Mouse (Mus musculus) heart, adult 9 months (tissue): Measurements from ENCODE around the gene Inhbe.

Source experiments
- DNase-seq, 2 experiments: peaks; one replicate each; pipeline ENCODE4 v3.0.0; 2022; ENCODE audit warnings: low spot score in 2 of 2

The Inhbe gene

DNA sequence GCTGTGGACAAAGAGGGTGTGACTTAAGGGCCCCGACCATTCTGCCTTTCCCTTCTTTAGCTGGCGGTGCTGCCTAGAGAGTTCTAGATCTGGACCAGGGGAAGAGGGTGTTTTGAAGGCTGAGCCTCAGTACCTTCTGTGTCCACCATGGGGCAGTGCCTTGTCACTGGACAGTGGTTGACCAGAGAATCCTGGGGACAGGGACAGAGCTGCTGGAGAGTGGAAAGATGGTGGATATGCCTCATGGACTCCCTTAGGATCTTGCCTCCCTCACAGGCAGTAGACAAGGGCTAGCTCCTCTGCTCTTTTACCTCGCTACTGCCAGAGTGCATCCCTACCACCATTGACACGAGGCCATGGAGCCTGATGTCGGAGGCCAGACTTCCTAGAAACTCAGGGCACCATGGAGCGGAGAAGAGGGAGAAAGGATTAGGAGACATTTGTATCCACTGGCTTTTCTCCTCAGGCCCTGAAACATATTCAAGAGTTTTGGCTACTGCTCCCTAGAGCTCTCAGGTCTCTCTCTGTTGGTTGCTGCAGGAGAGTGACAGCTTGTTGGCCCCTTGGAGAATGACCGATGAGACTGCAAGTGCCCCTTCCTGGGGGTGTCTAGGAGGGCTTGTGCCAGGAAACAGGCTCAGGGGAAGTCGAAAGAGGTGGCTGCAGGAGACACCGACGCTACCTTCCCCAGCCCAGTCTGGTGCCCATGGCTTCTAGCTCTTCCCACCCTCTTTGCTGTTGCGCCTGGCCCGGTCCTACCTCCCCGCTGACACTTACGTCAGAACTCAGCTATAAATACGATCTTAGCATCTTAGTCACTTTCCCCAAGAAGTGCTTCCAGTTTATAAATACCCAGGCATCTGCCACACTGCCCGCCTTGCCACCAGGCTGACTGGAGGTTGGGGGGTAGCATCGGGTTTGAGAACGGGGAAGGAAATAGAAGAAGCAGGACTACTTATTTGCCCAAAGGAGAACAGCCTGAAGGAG is at the start of gene Inhbe:
TSS of gene Inhbe (minus strand) at position 503 of the 987 bp plus-strand sequence.
- DNase-seq, result peak; percentile 37 to 55

GRCm38 (mm10) chr10:127391774-127392173 is 37.6 kb upstream of the Inhbe start:
- DNase-seq, result no peak

- no peak for DNase-seq
These were observed 27.5 kb upstream of the Inhbe start for GRCm38 (mm10) chr10:127381743-127382134.

- peak; percentile 51 to 67 for DNase-seq
These were observed 26.8 kb upstream of the Inhbe start for GRCm38 (mm10) chr10:127380767-127381742.

GRCm38 (mm10) chr10:127380251-127380691 is 26.1 kb upstream of the Inhbe start, which contains the start of gene R3hdm2:
Gene R3hdm2 (plus strand): TSS chr10:127380327.
- DNase-seq, result peak; percentile 88 to 90

GRCm38 (mm10) chr10:127379654-127380053 is 25.4 kb upstream of the Inhbe start:
- no peak for DNase-seq

DNA sequence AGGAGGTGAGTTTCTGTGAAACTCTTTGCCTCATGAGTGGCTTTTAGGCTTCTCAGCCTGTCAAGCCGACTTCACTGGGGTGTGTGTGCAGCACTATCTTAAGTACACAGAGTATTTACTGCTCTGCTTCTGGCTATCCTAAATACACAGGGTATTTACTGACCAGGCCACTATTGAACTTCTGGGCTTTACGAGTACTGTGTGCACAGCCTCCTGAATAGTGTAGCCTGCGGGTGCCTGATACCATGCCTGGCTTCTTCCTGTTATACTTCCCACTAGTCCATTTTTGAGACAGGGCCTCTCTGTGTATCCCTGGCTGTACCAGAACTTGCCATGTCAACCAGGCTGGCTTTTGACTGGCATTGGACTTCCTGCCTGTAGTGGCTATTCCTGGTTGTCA is 23.5 kb upstream of the Inhbe start:
- no peak for DNase-seq

DNA sequence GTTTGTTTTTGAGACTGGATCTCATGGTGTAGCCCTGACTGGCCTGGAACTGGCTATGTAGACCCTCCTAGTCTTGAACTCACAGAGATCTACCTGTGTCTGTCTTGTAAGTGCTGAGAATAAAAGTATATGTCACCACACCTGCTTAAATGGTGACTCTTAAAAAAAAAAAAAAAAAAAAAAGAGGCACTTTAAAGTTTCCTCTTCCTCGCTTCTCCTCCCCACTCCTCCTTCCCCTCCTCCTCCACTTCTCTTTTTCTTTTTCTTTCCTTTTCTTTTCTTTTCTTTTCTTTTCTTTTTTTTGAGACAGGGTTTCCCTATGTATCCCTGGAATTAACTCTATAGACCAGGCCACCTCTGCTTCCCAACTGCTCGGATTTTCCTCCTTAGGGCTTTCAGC is 16.8 kb upstream of the Inhbe start:
- no peak for DNase-seq

- no peak for DNase-seq
These were observed 15.9 kb upstream of the Inhbe start, which contains the start of gene Inhbc for GRCm38 (mm10) chr10:127369834-127370820. Gene Inhbc (minus strand): TSS chr10:127370431.

GRCm38 (mm10) chr10:127368273-127368672 is 14.1 kb upstream of the Inhbe start:
- DNase-seq, result no peak

DNA sequence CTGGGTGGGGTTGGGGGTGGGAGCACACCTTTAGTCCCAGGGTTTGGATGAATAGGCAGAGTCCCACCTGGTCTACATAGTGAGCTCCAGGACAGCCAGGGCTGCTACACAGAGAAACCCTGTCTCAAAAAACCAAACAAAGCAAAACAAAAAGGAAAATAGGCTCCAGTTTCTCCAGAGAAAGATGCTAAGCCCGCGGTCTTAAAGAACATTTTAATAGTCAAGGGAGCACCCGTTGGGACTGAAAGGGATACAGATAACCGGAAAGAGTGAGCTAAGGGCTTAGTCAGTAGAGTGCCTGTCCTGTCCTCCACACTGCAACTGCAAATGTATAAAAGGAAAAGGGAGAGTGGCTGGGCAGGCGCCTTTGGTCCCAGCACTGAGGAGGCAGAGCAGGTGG is 12.9 kb upstream of the Inhbe start:
- DNase-seq, result no peak

DNA sequence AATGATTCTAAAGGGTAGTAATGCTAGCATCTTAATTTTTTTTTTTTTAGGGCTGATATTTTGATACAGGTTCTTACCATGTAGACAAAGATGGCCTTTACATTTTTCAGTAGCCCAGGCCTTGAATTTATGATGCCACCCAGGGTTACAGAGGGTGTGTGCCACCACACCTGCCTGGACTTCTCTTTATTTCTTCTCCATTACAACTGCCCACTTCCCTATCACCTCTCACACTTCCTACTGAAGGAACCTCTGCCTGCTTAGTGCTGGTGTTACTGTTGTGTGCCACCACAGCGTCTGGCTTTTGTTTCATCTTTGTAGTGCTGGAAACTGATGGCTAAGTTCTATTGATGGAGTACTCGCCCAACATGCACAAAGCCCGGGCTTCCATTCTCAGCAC is 6.5 kb upstream of the Inhbe start:
- no peak for DNase-seq

- DNase-seq, result no peak
These were observed 1.1 kb upstream of the Inhbe start for GRCm38 (mm10) chr10:127355336-127355735.

DNA sequence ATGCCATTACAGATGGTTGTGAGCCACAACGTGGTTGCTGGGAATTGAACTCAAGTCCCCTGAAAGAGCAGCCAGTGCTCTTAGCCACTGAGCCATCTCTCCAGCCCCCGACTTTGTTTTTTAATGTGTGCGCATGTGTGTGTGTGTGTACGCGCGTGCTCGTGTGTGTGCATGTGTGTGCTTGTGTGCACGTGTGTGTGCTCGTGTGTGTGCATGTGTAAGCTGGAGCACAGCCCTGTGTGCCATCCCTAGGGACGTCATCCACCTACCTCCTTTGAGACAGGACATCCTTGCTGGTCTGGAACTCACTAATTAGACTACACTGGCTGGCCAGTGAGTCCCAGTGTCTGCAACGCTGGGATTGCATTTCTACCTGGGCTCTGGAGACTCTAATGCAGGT is 1.4 kb downstream of the Inhbe start:
- DNase-seq, result no peak

GRCm38 (mm10) chr10:127352187-127352586 is 2.0 kb downstream of the Inhbe start:
- DNase-seq, result no peak

DNA sequence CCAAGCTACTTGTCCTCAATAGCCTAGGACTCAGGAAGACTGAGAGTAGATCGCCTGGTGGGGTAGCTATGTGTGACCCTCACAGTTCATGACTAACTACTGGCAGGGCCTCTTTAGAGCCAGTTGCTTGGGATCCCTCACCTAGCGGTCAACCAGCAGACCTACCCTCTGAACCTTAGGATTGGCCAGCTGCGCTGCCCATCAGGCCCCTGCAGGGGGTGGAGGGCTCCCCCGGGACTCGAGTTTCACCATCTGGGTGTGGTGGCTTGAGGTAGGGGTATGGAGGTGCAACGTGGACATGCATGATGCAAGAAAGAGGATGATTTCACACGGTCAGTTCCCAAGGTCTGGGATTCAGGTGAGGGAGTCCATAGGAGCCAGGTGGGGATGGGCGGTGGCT is 2.5 kb downstream of the Inhbe start:
- DNase-seq, result no peak

- DNase-seq, result no peak
These were observed 3.0 kb downstream of the Inhbe start for GRCm38 (mm10) chr10:127351285-127351595.

DNA sequence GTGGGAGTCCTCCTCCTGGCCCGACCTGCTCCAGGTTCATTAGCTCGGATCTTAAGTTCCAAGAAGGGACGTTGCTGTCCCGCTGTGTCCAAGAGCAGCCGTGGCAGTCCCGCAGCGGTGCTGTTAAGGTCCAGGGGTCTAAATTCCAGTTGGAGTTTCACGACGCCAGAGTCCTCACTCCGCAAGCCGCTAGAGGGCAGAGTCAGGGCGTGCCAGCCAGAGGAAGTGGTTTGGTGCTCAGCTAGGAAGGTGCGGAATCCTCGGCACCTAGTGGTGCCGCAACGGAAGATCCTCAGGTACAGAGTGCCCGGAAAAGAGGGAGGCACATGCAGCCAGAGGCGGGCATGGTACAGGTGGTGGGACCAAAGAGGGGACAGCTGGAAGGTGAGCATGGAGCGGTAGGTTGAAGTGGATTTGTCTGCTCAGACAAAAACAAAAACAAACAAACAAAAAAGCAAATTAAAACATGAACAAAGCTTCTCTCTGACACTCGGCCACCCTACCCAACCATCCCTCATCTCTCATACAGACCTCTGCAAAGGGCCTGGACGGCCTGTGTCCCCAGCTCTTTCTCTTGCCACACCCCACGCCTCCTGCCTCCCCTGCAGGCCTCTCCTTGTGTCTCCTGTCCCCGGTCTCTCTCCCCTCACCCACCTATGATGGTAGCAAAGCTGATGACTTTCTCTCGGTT is 3.5 kb downstream of the Inhbe start:
- DNase-seq, result peak in 1 of 2 experiments; percentile 44

DNA sequence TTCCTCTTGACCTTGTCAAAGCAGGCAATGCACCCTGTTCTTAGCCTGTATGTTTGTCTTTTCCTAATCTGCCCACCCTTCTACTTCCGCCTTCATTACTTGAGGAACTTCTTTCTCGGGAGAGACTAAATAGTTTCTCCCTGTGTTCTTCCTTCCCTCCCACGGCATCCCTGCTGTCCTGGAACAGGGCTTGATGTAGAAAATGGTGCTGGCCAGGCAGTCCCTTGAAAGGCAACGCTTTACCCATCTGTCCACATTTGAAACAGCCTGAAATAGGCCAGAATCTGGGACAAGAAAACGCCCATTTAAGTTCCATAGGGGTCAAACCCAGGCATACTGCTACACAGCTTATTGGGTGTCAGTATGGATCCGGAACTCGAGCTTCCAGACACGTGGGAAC is 4.4 kb downstream of the Inhbe start:
- DNase-seq, result no peak

GRCm38 (mm10) chr10:127348957-127349356 is 5.3 kb downstream of the Inhbe start:
- no peak for DNase-seq
